Mouse (Mus musculus): ENCODE data around the gene Neurl4.
"Not testable (repeated sequence)": the region's sequence is repeated elsewhere in the genome, so short reads cannot be mapped to it uniquely, and the experiment has no call there.

Gene Neurl4

DNA sequence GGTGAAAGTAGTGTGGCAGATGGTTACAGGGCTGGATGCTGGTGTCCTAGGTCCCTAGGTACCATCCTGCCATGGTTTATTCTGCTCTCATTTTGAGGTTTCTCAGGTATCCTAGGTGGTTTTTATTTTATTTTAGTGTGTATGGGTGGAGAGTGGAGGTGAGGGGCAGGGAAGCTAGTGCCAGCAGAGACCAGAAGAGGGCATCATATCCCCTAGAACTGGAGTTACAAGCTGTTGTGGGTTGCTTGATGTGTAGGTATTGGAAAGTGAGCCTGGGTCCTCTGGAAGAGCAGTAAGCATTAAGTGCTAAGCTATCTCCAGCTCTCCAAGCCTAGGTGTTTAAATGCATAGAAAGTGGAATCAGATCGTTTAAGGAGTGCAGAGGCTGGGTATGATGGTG, 51.4 kb downstream of the Neurl4 start:
- no peak for DNase-seq (ENCODE audit: extremely low spot score, low spot score)

DNA sequence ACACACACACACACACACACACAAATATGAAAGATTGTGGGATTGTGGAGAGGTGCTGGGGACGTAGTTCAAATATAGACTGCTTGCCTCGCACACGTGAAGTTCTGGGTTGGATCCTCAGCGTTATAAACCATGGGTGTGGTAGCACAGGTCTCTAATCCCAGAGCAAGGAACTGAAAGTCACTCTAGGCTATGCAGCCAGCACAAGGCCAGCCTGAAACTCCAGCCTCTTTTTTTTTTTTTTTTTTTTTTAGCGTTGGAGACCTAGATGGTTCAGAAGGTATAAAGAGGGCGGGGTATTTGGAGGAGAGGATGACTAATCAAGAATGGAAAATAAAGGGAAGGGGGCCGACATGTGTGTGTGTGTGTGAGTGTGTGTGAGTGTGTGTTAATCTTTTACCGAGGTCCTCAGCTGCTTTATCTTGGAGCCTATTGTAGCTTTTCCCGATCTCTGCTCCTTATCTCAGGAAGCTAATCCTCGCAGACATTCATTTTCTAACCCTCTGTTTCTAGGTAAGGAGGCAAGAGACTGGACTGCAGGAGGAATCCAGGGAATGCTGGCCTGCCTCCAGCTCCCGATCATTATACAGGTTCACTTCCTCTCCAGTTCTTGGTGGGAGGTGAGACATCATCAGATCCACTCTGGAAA, 52.5 kb downstream of the Neurl4 start:
- DNase-seq (ENCODE audit: extremely low spot score, low spot score): no peak

DNA sequence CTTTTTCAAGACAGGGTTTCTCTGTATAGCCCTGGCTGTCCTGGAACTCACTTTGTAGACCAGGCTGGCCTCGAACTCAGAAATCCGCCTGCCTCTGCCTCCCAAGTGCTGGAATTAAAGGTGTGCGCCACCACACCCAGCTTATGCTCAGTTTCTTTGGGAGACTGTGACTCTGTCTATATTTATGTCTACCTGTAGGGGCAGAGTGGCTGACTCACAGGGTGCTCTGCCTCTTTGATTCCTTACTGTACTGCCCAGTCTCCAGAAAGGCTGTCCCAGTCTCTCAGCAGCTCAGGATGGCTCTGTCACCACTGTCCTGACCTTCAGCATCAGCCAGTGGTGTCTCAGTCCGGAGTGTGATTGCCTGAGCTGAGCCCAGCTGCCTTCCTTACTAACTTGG, 54.7 kb downstream of the Neurl4 start:
- not testable (repeated sequence) for DNase-seq (ENCODE audit: extremely low spot score, low spot score)

DNA sequence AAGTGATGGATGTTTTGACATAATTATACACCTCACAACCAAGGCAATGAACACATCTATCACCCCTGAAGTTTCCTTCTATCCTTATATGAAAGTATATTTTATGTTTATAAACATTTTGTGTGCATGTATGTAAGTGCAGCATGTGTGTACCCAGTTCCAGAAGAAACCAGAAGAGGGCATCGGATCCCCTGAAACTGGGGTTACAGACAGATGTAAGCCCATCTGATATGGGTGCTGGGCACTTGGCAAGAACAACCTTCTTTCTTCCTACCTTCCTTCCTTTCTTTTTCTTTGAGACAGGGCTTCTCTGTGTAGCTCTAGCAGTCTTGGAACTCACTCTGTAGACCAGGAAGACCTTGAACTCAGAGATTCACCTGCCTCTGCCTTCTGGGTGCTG, 55.3 kb downstream of the Neurl4 start:
- no peak for DNase-seq (ENCODE audit: extremely low spot score, low spot score)

DNA sequence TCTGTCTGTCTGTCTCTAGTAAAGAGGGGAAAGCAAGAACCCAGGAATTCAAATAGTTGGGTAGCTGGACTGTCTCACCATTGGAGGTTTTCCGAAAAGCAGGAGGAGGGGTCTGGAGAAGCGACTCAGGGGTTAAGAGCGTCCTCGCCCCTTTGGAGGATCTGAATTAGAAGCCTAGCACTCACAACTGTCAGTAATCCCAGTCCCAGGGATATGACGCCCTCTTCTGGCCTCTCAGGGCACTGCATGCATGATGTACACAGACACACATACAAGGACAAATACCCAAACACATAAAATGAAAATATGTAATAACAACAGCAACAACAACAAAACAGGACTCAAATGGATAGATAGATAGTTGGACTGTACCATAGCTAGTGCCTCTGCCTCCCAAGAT, 59.7 kb downstream of the Neurl4 start:
- no peak for DNase-seq (ENCODE audit: extremely low spot score, low spot score)

DNA sequence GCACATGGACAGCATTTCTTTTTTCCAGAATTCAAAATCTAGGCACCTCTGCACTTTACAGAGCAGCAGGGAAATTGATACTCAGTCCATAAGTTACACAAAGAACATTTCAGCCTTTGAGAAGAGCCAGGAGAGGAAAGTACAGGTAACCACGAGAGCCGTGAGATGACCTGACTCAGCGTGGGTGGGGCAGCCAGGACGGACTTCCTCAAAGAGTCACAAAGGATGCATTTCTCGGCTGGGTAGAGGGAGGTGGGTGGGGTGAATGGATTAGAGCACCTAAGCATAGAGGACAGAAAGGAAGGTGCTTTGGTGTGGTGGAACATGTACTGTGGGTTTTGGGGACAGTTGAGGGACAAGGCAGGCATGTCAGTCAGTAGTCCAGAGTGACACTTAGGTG, 61.0 kb downstream of the Neurl4 start:
- no peak for DNase-seq (ENCODE audit: extremely low spot score, low spot score)

Measured in neural tube, embryonic 10.5 days (tissue).